Mouse (Mus musculus): ENCODE results near the gene Mup5. TPM values are rescaled to one million over a fixed set of nuclear protein-coding genes. Genes with fewer than 3 reads are reported as not detected.
"Not testable (repeated sequence)": the region's sequence is repeated elsewhere in the genome, so short reads cannot be mapped to it uniquely, and the experiment has no call there.

The Mup5 gene
- polyA plus RNA-seq, 1 experiment = not detected

GRCm38 (mm10) chr4:61815602-61816001 is 19.4 kb downstream of the Mup5 start:
- Histone ChIP-seq H3K27me3 (ENCODE audit: control insufficient read depth, insufficient read depth, low read length) (no peaks in the 10 kb centered on the region), H3K4me1 (ENCODE audit: control insufficient read depth, insufficient read depth, low read length) (no peaks in the 10 kb centered on the region), H3K27ac (ENCODE audit: insufficient read depth, low read length) (no peak overlapping the region), H3K4me3 (replicated peaks; ENCODE audit: insufficient read depth, low read depth, low read length) (no peak overlapping the region)
- TF ChIP-seq CTCF (IDR thresholded peaks at IDR 0.05; ENCODE audit: borderline replicate concordance, insufficient read depth, low read depth, low read length) (no peak), POLR2A (IDR thresholded peaks at IDR 0.05; ENCODE audit: borderline replicate concordance, insufficient read depth, low read length) (no peak)
- DNase-seq = no peak
- 76% methylated on average over 2 of the region's 2 CpGs for WGBS

DNA sequence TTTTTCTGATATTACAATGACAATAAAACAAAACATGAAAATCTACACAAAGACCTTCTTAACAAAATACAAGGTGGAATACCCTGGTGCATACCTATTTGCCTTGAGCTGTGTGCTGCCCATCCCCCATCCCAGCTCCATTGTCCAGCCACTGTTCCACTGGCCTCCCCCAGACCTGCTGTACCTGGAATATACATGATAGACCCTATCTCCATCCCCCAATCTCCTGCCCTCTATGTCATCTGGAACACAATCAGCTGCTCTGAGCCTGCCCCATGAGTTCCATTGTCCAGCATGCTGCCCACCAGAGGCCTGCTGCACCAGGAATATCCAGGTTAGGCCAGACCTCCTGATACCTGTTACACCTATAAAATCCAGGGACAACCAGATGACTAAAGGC is 21.6 kb downstream of the Mup5 start:
- TF ChIP-seq POLR2A (IDR thresholded peaks at IDR 0.05; ENCODE audit: borderline replicate concordance, insufficient read depth, low read length) (no peak), CTCF (IDR thresholded peaks at IDR 0.05; ENCODE audit: borderline replicate concordance, insufficient read depth, low read depth, low read length) (no peak)
- H3K4me3 ChIP-seq (replicated peaks; ENCODE audit: insufficient read depth, low read depth, low read length) = no peak overlapping the region
- no peaks in the 10 kb centered on the region for H3K27me3 ChIP-seq (ENCODE audit: control insufficient read depth, insufficient read depth, low read length)
- no peaks in the 10 kb centered on the region for H3K4me1 ChIP-seq (ENCODE audit: control insufficient read depth, insufficient read depth, low read length)
- H3K27ac ChIP-seq (ENCODE audit: insufficient read depth, low read length) = no peak overlapping the region
- DNase-seq = no peak

GRCm38 (mm10) chr4:61811193-61811592 is 23.8 kb downstream of the Mup5 start:
- H3K27ac ChIP-seq (ENCODE audit: insufficient read depth, low read length); H3K4me1 ChIP-seq (ENCODE audit: control insufficient read depth, insufficient read depth, low read length); H3K4me3 ChIP-seq (replicated peaks; ENCODE audit: insufficient read depth, low read depth, low read length); H3K27me3 ChIP-seq (ENCODE audit: control insufficient read depth, insufficient read depth, low read length); DNase-seq: not testable (repeated sequence)
- WGBS = 22% methylated on average over 2 of the region's 2 CpGs
- TF ChIP-seq CTCF (IDR thresholded peaks at IDR 0.05; ENCODE audit: borderline replicate concordance, insufficient read depth, low read depth, low read length) = peak; percentile 37; the same call in 1 of the 2 replicates

DNA sequence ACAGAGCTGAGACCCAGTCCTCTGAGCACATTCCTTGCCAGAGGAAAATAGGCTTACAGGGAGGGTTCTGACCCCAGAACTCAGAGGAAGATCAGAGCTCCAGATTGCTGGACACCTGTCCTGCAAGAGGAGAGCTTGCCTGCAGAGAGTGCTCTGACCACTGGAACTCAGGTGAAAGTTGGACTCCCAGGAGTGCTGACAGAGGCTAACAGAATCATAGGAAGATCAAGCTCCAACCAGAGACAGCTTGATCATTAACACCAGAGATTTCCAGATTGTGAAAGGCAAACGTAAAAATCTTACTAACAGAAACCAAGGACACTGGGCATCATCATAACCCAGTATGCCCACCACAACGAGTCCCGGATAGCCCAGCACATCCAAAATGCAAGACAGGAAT is 26.1 kb downstream of the Mup5 start:
- not testable (repeated sequence) for DNase-seq; H3K4me1 ChIP-seq (ENCODE audit: control insufficient read depth, insufficient read depth, low read length); H3K4me3 ChIP-seq (replicated peaks; ENCODE audit: insufficient read depth, low read depth, low read length); H3K27ac ChIP-seq (ENCODE audit: insufficient read depth, low read length); H3K27me3 ChIP-seq (ENCODE audit: control insufficient read depth, insufficient read depth, low read length)
- WGBS = 81% methylated on average over 3 of the region's 3 CpGs

DNA sequence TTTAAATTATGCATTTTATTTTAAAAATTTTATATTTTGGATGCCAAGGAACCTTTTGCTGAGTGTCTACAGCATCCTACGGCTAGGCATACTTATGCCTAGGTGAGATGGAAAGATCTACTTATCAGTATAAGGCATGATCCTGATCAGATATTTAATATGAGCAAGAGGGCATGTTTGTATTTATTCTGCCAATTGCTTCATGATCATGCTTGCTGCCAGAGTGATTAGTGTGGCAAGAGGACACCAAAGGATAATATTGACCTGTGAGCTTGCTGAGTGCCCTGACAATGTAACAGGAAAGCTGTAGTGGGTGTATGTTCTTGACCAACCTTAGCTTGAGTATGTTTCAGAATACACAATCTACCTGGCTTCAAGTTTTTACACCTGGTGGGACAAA is 45.3 kb downstream of the Mup5 start:
- H3K27ac ChIP-seq (ENCODE audit: insufficient read depth, low read length); H3K4me3 ChIP-seq (replicated peaks; ENCODE audit: insufficient read depth, low read depth, low read length); H3K27me3 ChIP-seq (ENCODE audit: control insufficient read depth, insufficient read depth, low read length); DNase-seq; H3K4me1 ChIP-seq (ENCODE audit: control insufficient read depth, insufficient read depth, low read length): not testable (repeated sequence)
- 100% methylated on average over 1 of the region's 1 CpGs for WGBS

DNA sequence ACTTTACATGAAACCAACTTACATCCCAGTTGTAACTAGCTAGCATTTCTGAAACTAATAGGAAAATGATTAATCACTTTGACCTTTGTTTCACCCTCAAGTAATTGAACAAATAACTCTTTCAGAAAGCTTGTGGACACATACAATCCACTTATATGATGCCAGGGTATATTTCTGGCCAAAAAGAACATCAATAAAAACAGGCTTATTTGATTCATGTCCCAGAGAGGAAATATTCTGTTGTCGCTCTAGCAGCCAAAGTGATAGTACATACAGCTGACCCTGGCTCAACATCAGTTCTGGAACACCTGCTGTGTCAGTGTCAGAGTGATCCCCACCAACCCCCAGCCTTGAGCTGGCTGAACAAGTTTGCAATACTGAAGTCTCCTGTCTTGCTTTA is 50.8 kb downstream of the Mup5 start:
- not testable (repeated sequence) for H3K4me3 ChIP-seq (replicated peaks; ENCODE audit: insufficient read depth, low read depth, low read length); H3K27me3 ChIP-seq (ENCODE audit: control insufficient read depth, insufficient read depth, low read length); DNase-seq; H3K4me1 ChIP-seq (ENCODE audit: control insufficient read depth, insufficient read depth, low read length); H3K27ac ChIP-seq (ENCODE audit: insufficient read depth, low read length)
- WGBS = 79% methylated on average over 1 of the region's 1 CpGs

- DNase-seq; H3K4me1 ChIP-seq (ENCODE audit: control insufficient read depth, insufficient read depth, low read length); H3K27ac ChIP-seq (ENCODE audit: insufficient read depth, low read length); H3K4me3 ChIP-seq (replicated peaks; ENCODE audit: insufficient read depth, low read depth, low read length); H3K27me3 ChIP-seq (ENCODE audit: control insufficient read depth, insufficient read depth, low read length): not testable (repeated sequence)
- 86% methylated on average over 1 of the region's 5 CpGs for WGBS
Measured at GRCm38 (mm10) chr4:61782169-61782568, 52.9 kb downstream of the Mup5 start, which contains the start of gene Mup19. Gene Mup19 (minus strand): TSS chr4:61782269.

Other genes with a start within 250 kb of the Mup5 start
- not detected in 2 replicates for gene Mup17, start 239.4 kb downstream of the Mup5 start, polyA plus RNA-seq (2012; rRNA removed)
- gene Mup18, start 161.1 kb downstream of the Mup5 start, polyA plus RNA-seq (2012; rRNA removed) = not detected in 2 replicates
- not detected in 2 replicates for gene Mup19, start 53.0 kb downstream of the Mup5 start, polyA plus RNA-seq (2012; rRNA removed)
- not detected in 2 replicates for gene Mup20, start 218.9 kb upstream of the Mup5 start, polyA plus RNA-seq (2012; rRNA removed)

All from cerebellum, adult 2 months (tissue).